ENCODE assay signal across 8 mouse cellular contexts in genomic region chr1:89454196-89455123, GRCm38 (mm10). TPM values are rescaled to one million over a fixed set of nuclear protein-coding genes. Genes with fewer than 3 reads are reported as not detected.
DNase-seq lines count a peak whose midpoint lies in the region; ATAC-seq and TF ChIP-seq lines count a peak whose summit lies in the region.

Gene Agap1, plus strand, starts transcription at chr1:89454806.

- intact Hi-C loops in heart, postnatal 36 days (cut with DNase I): loop anchor here (1.0 to 5.0 kb wide), 2 partner anchors 128 to 219 kb away; no protein-coding TSS in a partner anchor

- no peak for TF ChIP-seq CTCF in cerebellum, adult 2 months (IDR thresholded peaks at IDR 0.05; ENCODE audit: borderline replicate concordance, insufficient read depth, low read depth, low read length)
- TF ChIP-seq CTCF in forebrain, postnatal 0 days (IDR thresholded peaks at IDR 0.05; ENCODE audit: low read depth): no peak
- no peak for TF ChIP-seq CTCF in layer of hippocampus, adult 2 months (conservative IDR thresholded peaks at IDR 0.05)
- TF ChIP-seq CTCF in lung, adult 2 months (IDR thresholded peaks at IDR 0.05; ENCODE audit: insufficient read depth, low read length): no peak
- no peak for TF ChIP-seq CTCF in olfactory bulb, adult 2 months (IDR thresholded peaks at IDR 0.05; ENCODE audit: insufficient read depth, low read depth, low read length)

- H3K27me3 ChIP-seq in cerebellum, adult 2 months (ENCODE audit: control insufficient read depth, insufficient read depth, low read length): no peaks in the 10 kb centered on the region
- H3K27me3 ChIP-seq in forebrain, postnatal 0 days (ENCODE audit: insufficient read depth, low read length): no peaks in the 10 kb centered on the region

- H3K27ac ChIP-seq in cerebellum, adult 2 months (ENCODE audit: insufficient read depth, low read length): peak within 1 kb of the TSS; percentile 92
- H3K27ac ChIP-seq in forebrain, postnatal 0 days (ENCODE audit: low read depth, low read length): peak within 1 kb of the TSS; percentile 48; the same call in 1 of the 2 replicates
- H3K27ac ChIP-seq in layer of hippocampus, adult 2 months: peak within 1 kb of the TSS; percentile 89
- H3K27ac ChIP-seq in olfactory bulb, adult 2 months (ENCODE audit: insufficient read depth, low read depth, low read length): peak within 1 kb of the TSS; percentile 67; the same call in 1 of the 2 replicates

- peak within 1 kb of the TSS; percentile 81 for H3K4me3 ChIP-seq in cerebellum, adult 2 months (replicated peaks; ENCODE audit: insufficient read depth, low read depth, low read length)
- peak within 1 kb of the TSS; percentile 87 for H3K4me3 ChIP-seq in forebrain, postnatal 0 days (ENCODE audit: low read depth, low read length)
- peak within 1 kb of the TSS; percentile 84 for H3K4me3 ChIP-seq in layer of hippocampus, adult 2 months
- H3K4me3 ChIP-seq in lung, adult 2 months (replicated peaks; ENCODE audit: extremely low read depth, low read depth, low read length): peak within 1 kb of the TSS; percentile 95
- peak within 1 kb of the TSS; percentile 98 for H3K4me3 ChIP-seq in olfactory bulb, adult 2 months (ENCODE audit: insufficient read depth, low read depth, low read length)

- H3K9me3 ChIP-seq in forebrain, postnatal 0 days (ENCODE audit: low read length): no peaks in the 10 kb centered on the region

- peak; percentile 64 for TF ChIP-seq POLR2A in cerebellum, adult 2 months (IDR thresholded peaks at IDR 0.05; ENCODE audit: borderline replicate concordance, insufficient read depth, low read length)
- TF ChIP-seq POLR2A in lung, adult 2 months (IDR thresholded peaks at IDR 0.05; ENCODE audit: borderline replicate concordance, extremely low read depth, low read depth, low read length): peak; percentile 49; the same call in 1 of the 2 replicates
- peak; percentile 73; the same call in 1 of the 2 replicates for TF ChIP-seq POLR2A in olfactory bulb, adult 2 months (IDR thresholded peaks at IDR 0.05; ENCODE audit: insufficient read depth, low read depth, low read length)

- peak within 1 kb of the TSS; percentile 94 for H3K4me2 ChIP-seq in forebrain, postnatal 0 days (ENCODE audit: low read depth)

- ATAC-seq in forebrain, postnatal 0 days: peak; percentile 95

- DNase-seq in ES-CJ7 (ENCODE audit: low read depth, low spot score): peak; percentile 91
- DNase-seq in cerebellum, adult 2 months: peak; percentile 97
- DNase-seq in forebrain, postnatal 0 days: peak; percentile 94
- peak; percentile 95 for DNase-seq in heart, postnatal 36 days
- peak; percentile 93 for DNase-seq in layer of hippocampus, adult 2 months (ENCODE audit: low spot score in 2 of 2)
- peak; percentile 89 for DNase-seq in lung, adult 2 months
- DNase-seq in thymus, adult 18-20 months: peak; percentile 31 to 38

- WGBS in cerebellum, adult 2 months: under 1% methylated on average over 113 of the region's 118 CpGs
- under 1% methylated on average over 106 of the region's 118 CpGs for WGBS in forebrain, postnatal 0 days
- WGBS in lung, adult 2 months: under 1% methylated on average over 112 of the region's 118 CpGs
- under 1% methylated on average over 112 of the region's 118 CpGs for WGBS in olfactory bulb, adult 2 months

- H3K36me3 ChIP-seq in forebrain, postnatal 0 days (ENCODE audit: insufficient read depth): no peaks in the 10 kb centered on the region

- H3K4me1 ChIP-seq in cerebellum, adult 2 months (ENCODE audit: control insufficient read depth, insufficient read depth, low read length): peaks cover 14% of the 10 kb centered on the region
- H3K4me1 ChIP-seq in forebrain, postnatal 0 days (ENCODE audit: insufficient read depth): peaks cover 4% of the 10 kb centered on the region; the same call in 1 of the 2 replicates
- H3K4me1 ChIP-seq in lung, adult 2 months (ENCODE audit: control insufficient read depth, insufficient read depth, low read length): peaks cover 9% of the 10 kb centered on the region; the same call in 1 of the 2 replicates
- peaks cover 28% of the 10 kb centered on the region for H3K4me1 ChIP-seq in olfactory bulb, adult 2 months (ENCODE audit: control insufficient read depth, insufficient read depth, low read length)

- H3K9ac ChIP-seq in forebrain, postnatal 0 days: peak within 1 kb of the TSS; percentile 64

RNA-seq across cellular contexts. Expression of gene Agap1, which starts in this region (rescaled TPM):
- polyA plus RNA-seq in cerebellum, adult 2 months (2012; rRNA removed): 82.9 and 105 TPM in 2 replicates
- total RNA-seq in forebrain, postnatal 0 days (2014; rRNA removed): 108 and 123 TPM in 2 replicates
- 23.2 and 40.1 TPM in 2 replicates for polyA plus RNA-seq in forebrain, postnatal 0 days (2015; fragmentation: Nextera tagmentation; extraction: Ambion mirVana)
- total RNA-seq in heart, postnatal 36 days (2021): 10 to 100 TPM; 60.8 to 67.6 TPM
- total RNA-seq in layer of hippocampus, adult 2 months (2021): 100 to 1,000 TPM; 292 to 293 TPM
- 24.1 and 28.0 TPM in 2 replicates for polyA plus RNA-seq in lung, adult 2 months (2012; rRNA removed)
- polyA plus RNA-seq in olfactory bulb, adult 2 months (2012; ENCODE audit: insufficient read depth, insufficient read length, low replicate concordance, missing spikeins): 30.0 TPM in 1 of 2 replicates, not detected in the other

Comparison
In these comparisons a context has a peak if more than half of its experiments do, and no peak if none do; other contexts are left out.
1. Peak in every context shown above with its lines: DNase-seq, ATAC-seq, H3K4me3 ChIP-seq and H3K27ac ChIP-seq.
2. DNase-seq: peak in every context shown above with its lines; median percentile 97 in cerebellum, adult 2 months; 95 in heart, postnatal 36 days; 94 in forebrain, postnatal 0 days; 93 in layer of hippocampus, adult 2 months; 91 in ES-CJ7; 89 in lung, adult 2 months; 34 in thymus, adult 18-20 months.